Mouse (Mus musculus) C2C12 (cell line): ENCODE results near the gene Gzme.

Source experiments
- CEBPB ChIP-seq: IDR thresholded peaks from one replicate; pipeline ENCODE4 v1.6.1; 2011; ENCODE audit warnings: low read depth, mild to moderate bottlenecking, control low read depth, moderate library complexity
- CTCF ChIP-seq: IDR thresholded peaks from one replicate; pipeline ENCODE4 v1.5.1; 2011; ENCODE audit not compliant: control insufficient read depth, insufficient read depth, insufficient read length
- FOSL1 ChIP-seq: IDR thresholded peaks from one replicate; pipeline ENCODE4 v1.8.0; 2011; ENCODE audit warnings: mild to moderate bottlenecking, low read length; ENCODE audit not compliant: poor library complexity, insufficient read depth, severe bottlenecking
- MAX ChIP-seq: IDR thresholded peaks from one replicate; pipeline ENCODE4 v1.6.1; 2011; ENCODE audit warnings: mild to moderate bottlenecking, control low read depth
- MYOG ChIP-seq: IDR thresholded peaks from one replicate; pipeline ENCODE4 v1.6.1; 2011; ENCODE audit not compliant: control insufficient read depth, insufficient read length; ENCODE audit errors: extremely low read depth
- USF1 ChIP-seq: IDR thresholded peaks from one replicate; pipeline ENCODE4 v1.6.1; 2011; ENCODE audit warnings: low read depth, mild to moderate bottlenecking, control low read depth, moderate library complexity

DNA sequence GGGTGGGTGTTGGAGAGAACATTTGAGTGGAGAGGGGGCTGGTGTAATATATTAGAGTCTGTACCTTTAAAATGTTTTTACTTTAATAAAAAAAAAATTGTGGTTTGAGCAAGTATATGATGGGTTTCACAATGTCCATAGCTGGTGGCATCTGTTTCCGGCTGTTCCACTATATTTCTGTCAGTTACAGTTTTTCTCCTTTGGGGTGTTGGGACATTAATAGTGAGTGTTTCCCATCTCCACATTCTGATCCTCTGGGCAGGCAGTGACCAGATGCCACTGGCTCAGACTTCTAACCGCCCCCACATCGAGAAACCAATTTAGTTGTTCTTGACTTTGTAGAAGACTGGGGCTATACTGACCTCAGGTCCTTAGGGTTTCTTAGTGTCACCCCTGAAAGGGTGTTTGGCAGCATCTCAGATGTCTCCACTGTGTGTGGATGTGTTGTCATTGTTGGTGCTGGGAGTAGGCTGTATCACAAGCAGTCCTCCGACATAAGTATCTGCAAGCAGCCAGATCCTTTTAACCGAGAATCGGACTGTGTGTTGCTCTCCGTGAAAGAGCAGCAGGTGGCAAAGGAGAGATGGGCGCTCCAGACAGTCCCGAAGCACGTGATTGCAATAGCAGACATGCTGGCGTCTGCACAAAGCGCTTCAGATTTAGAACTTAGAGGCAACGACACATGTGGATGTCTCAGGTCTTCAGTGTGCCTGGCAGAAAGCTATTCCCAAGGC lies 14.8 kb downstream of the Gzme start:
- TF ChIP-seq CTCF, result no peak
- TF ChIP-seq MAX, result no peak
- no peak for TF ChIP-seq USF1
- TF ChIP-seq FOSL1, result no peak
- TF ChIP-seq CEBPB, result no peak
- TF ChIP-seq MYOG, result no peak
